Mouse (Mus musculus) embryonic facial prominence, embryonic 10.5 days (tissue): Measurements from ENCODE around the gene Enpp4. TPM values are rescaled to one million over a fixed set of nuclear protein-coding genes. Genes with fewer than 3 reads are reported as not detected.

Source experiments
- DNase-seq: peaks from one replicate; pipeline ENCODE4 v3.0.0-alpha.2; 2017; ENCODE audit warnings: low spot score
- H3K27ac ChIP-seq: fragments of 300-500 bp; sonication (generic); replicated peaks from 2 replicates; pipeline ENCODE4 v1.5.1; 2016; ENCODE audit warnings: mild to moderate bottlenecking
- H3K27me3 ChIP-seq: fragments of 300-500 bp; sonication (generic); replicated peaks from 2 replicates; pipeline ENCODE4 v1.6.1; 2016; ENCODE audit warnings: low read depth, mild to moderate bottlenecking; ENCODE audit not compliant: poor library complexity, severe bottlenecking
- H3K36me3 ChIP-seq: fragments of 300-500 bp; sonication (generic); replicated peaks from 2 replicates; pipeline ENCODE4 v1.6.1; 2016; ENCODE audit warnings: mild to moderate bottlenecking, moderate library complexity
- H3K4me1 ChIP-seq: fragments of 300-500 bp; sonication (generic); 2 replicates; pipeline ENCODE4 v1.6.1; 2016
- H3K4me3 ChIP-seq: fragments of 300-500 bp; sonication (generic); 2 replicates; pipeline ENCODE4 v1.5.1; 2016; ENCODE audit warnings: mild to moderate bottlenecking, moderate library complexity
- H3K9me3 ChIP-seq: fragments of 300-500 bp; sonication (generic); 2 replicates; pipeline ENCODE4 v1.6.1; 2016; ENCODE audit warnings: mild to moderate bottlenecking
- WGBS: fragments of 180-500 bp; shearing (Covaris S2); methylation state at CpG from one replicate; pipeline ENCODE4 v1.1.7; 2016; 5-methylcytosine and 5-hydroxymethylcytosine counted together
- polyA plus RNA-seq: library from polyadenylated mRNA; unstranded; fragments of >200 nt; fragmentation: Nextera tagmentation; extraction: Ambion mirVana; gene quantifications from 2 replicates; pipeline ENCODE4 v1.2.1, GENCODE M21; 2016

Enpp4 gene
- polyA plus RNA-seq, 1 experiment from 2014 or later: 3.1 TPM

DNA sequence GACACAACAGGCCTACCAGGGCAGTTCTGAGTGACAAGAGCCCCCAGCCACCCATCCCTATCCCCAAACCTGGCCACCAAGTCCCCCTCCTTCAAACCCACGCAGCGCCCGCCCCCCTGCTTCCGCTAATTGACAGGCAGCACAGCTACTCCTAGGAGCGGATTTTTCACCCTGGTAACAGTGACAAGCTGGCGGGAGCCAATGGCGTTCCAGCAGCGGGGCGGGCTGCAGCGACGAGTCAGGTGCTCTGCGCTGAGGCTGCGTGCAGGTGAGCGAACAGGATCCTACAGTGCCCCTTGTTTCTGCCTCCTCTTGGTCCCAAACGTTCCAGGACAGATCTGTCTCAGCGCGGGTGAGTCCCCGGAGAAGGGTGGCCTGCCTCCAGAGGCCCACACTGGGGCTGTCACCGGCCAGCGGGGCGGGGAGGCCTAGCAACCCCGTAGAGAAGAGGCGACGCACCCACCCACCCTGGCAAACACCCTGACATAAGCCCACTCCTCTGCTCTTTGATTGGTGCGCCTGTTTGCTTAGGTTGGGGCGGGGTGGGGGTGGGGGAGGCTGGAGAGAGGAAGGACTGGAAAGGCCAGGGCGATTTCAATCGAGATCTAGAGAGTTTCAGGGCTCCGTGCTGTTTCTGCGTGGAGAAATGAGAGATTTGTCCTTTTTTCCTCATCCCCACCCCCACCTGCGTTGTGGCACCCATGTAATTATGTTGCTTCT lies 26.8 kb downstream of the Enpp4 start, which contains the start of gene Enpp5:
Gene Enpp5, plus strand, starts transcription at position 183 of the 720 bp plus-strand sequence.
- Histone ChIP-seq H3K27me3 (peaks cover 12% of the 10 kb centered on the region), H3K4me1 (peaks cover 11% of the 10 kb centered on the region), H3K4me3 (peak within 1 kb of the TSS; percentile 80), H3K27ac (peak within 1 kb of the TSS; percentile 71), H3K9me3 (no peaks in the 10 kb centered on the region), H3K36me3 (no peaks in the 10 kb centered on the region)
- peak; percentile 85 for DNase-seq
- WGBS: under 1% methylated on average over 31 of the region's 31 CpGs

- no peaks in the 10 kb centered on the region for H3K9me3 ChIP-seq
- 75% methylated on average over 2 of the region's 2 CpGs for WGBS
Measured at GRCm38 (mm10) chr17:44077843-44078160, 27.8 kb downstream of the Enpp4 start.

GRCm38 (mm10) chr17:44077146-44077842 lies 28.3 kb downstream of the Enpp4 start:
- Histone ChIP-seq H3K4me3 (no peak overlapping the region), H3K9me3 (no peaks in the 10 kb centered on the region), H3K4me1 (peaks cover 11% of the 10 kb centered on the region), H3K36me3 (no peaks in the 10 kb centered on the region), H3K27ac (no peak overlapping the region), H3K27me3 (peaks cover 12% of the 10 kb centered on the region)
- no peak for DNase-seq
- WGBS: 87% methylated on average over 12 of the region's 12 CpGs

More at GRCm38 (mm10) chr17:44077843-44078160, 27.8 kb downstream of the Enpp4 start:
- Histone ChIP-seq H3K27me3 (peaks cover 12% of the 10 kb centered on the region), H3K4me3 (no peak overlapping the region), H3K4me1 (peaks cover 11% of the 10 kb centered on the region), H3K36me3 (no peaks in the 10 kb centered on the region), H3K27ac (no peak overlapping the region)
- no peak for DNase-seq

DNA sequence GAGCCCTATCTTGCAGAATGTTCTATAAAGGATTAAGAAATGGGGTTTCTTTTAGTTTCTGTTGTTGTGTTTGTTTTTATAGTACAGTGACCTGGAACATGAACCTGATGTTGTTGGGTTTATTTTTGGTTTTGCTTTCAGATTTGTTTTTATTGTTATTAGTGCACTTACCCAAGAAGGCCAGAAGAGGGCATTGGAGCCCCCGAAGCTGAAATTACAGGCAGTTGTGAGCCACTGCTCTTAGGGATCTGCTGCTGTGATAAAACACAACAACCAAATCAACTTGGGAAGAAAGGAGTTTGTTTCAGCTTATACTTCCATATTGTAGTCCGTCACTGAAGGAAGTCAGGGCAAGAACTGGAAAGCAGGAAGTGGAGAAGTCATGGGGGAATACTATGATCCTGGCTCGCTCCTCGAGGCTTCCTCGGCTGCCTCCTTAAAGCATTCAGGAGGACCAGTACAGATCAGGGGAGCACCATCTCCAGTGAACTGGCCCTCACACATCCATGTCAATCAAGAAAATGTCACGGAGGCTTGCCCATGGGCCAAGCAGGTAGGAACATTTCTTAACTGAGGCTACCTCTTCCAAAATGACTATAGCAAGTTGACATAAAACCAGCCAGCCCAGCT lies 29.4 kb downstream of the Enpp4 start:
- DNase-seq: peak; percentile 10
- Histone ChIP-seq H3K4me1 (peaks cover 11% of the 10 kb centered on the region), H3K9me3 (no peaks in the 10 kb centered on the region), H3K27me3 (peaks cover 12% of the 10 kb centered on the region), H3K4me3 (no peak overlapping the region), H3K36me3 (no peaks in the 10 kb centered on the region), H3K27ac (no peak overlapping the region)
- WGBS: 54% methylated on average over 6 of the region's 6 CpGs

DNA sequence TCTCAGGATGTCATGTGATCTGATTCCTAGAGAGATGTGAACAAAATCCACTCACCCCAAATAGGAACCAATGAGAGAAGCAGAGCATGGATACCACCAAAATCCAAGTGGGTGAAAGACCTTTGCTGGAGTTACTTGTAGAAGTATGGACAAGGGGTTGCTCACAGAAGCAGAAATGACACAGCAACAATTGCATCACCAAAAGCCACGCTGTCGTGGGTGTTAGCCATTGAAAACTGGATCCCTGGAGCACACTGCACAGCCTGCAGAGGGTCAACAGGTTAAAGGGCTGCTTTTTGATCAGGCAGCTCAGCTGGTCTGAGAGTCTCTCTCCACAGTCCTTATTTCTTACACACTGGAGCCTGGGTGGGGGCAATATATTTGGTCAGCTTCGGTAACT lies 30.0 kb downstream of the Enpp4 start:
- H3K27ac ChIP-seq: no peak overlapping the region
- 90% methylated on average over 3 of the region's 3 CpGs for WGBS
- H3K4me1 ChIP-seq: peaks cover 11% of the 10 kb centered on the region
- H3K27me3 ChIP-seq: peaks cover 12% of the 10 kb centered on the region
- H3K4me3 ChIP-seq: no peak overlapping the region
- no peak for DNase-seq
- no peaks in the 10 kb centered on the region for H3K9me3 ChIP-seq
- H3K36me3 ChIP-seq: no peaks in the 10 kb centered on the region

DNA sequence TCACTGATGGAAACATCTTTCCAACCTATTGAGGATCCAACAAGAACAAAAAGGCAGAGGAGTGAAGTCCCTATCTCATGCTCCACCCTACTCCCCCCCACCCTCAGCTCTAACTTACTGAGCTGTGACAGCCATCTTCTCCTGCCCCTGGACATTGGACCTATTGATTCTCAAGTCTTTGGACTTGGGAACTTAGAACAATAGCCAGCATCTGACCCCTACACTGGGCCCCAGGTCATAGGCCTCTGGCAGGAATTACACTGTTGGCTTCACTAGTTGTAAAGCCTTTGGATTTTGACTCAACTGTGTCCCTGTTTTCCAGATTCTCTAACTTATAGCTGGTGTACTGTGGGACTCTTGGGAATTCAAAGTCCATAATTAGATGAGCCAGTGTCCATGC lies 33.9 kb downstream of the Enpp4 start:
- H3K4me3 ChIP-seq: no peak overlapping the region
- no peak for DNase-seq
- no peak overlapping the region for H3K27ac ChIP-seq
- no peaks in the 10 kb centered on the region for H3K9me3 ChIP-seq
- H3K4me1 ChIP-seq: no peaks in the 10 kb centered on the region
- H3K36me3 ChIP-seq: no peaks in the 10 kb centered on the region
- H3K27me3 ChIP-seq: no peaks in the 10 kb centered on the region; the same call in 1 of the 2 replicates

DNA sequence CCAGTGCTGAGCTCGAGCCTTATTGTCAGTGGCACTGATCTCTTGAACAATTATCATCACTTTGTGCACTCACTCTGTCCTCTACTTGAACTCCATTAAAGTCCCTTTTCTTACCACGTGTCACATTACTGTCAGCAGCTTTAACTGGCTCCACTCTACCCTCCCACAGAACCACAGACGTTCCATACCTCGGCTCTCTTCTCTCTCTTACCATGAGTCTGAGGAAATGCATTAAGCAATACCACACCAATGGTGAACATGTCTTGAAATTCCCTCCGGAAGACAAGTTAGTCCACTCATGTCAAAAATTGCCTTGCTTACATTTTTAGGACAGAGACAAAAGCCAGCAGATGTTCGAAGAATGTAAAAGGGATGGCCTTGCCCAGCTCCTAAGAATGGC lies 36.7 kb downstream of the Enpp4 start:
- Histone ChIP-seq H3K27me3 (no peaks in the 10 kb centered on the region), H3K9me3 (no peaks in the 10 kb centered on the region), H3K4me1 (no peaks in the 10 kb centered on the region), H3K4me3 (no peak overlapping the region), H3K27ac (no peak overlapping the region), H3K36me3 (no peaks in the 10 kb centered on the region)
- DNase-seq: no peak
- WGBS: 77% methylated on average over 6 of the region's 6 CpGs

DNA sequence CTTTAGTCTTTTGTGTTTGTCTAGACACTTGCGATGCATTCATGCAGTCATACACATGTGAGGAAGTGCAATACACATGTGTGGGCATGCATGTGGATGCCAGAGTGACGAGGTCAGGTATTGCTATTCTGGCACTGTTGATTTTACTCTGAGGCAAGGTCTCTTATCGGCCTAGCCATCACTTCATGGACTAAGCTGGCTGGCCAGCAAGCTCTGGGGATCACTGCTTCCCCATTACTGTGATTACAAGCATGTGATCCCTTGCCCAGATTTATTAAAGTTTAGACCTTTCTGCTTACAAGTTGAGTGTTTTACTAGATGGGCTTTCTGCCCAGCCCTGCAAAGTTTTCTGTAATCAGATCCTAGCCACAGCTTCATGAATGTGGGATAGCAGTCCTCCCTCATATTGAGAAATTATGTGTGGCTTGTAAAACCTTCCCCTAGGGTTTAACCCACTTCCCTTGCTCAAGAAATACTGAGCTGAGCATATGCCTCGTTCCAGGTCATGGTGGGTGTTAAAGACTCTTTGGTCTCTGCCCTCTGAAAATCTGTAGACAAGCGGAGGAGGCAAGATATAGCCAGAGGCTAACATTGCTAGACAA lies 44.2 kb downstream of the Enpp4 start:
- H3K36me3 ChIP-seq: no peaks in the 10 kb centered on the region
- no peaks in the 10 kb centered on the region for H3K4me1 ChIP-seq
- WGBS: 71% methylated on average over 5 of the region's 5 CpGs
- no peak overlapping the region for H3K27ac ChIP-seq
- DNase-seq: no peak
- H3K4me3 ChIP-seq: no peak overlapping the region
- no peaks in the 10 kb centered on the region for H3K27me3 ChIP-seq
- no peaks in the 10 kb centered on the region for H3K9me3 ChIP-seq

GRCm38 (mm10) chr17:44060781-44061180 lies 44.8 kb downstream of the Enpp4 start:
- no peaks in the 10 kb centered on the region for H3K27me3 ChIP-seq
- H3K4me1 ChIP-seq: no peaks in the 10 kb centered on the region
- DNase-seq: no peak
- H3K9me3 ChIP-seq: no peaks in the 10 kb centered on the region
- no peaks in the 10 kb centered on the region for H3K36me3 ChIP-seq
- no peak overlapping the region for H3K27ac ChIP-seq
- no peak overlapping the region for H3K4me3 ChIP-seq
- 100% methylated on average over 1 of the region's 1 CpGs for WGBS

- DNase-seq: no peak
- no peak overlapping the region for H3K27ac ChIP-seq
- H3K4me3 ChIP-seq: no peak overlapping the region
- H3K27me3 ChIP-seq: no peaks in the 10 kb centered on the region
- H3K36me3 ChIP-seq: no peaks in the 10 kb centered on the region
- H3K9me3 ChIP-seq: no peaks in the 10 kb centered on the region
- H3K4me1 ChIP-seq: no peaks in the 10 kb centered on the region
Measured at GRCm38 (mm10) chr17:44058145-44058544, 47.5 kb downstream of the Enpp4 start.

- no peak overlapping the region for H3K4me3 ChIP-seq
- no peaks in the 10 kb centered on the region for H3K27me3 ChIP-seq
- WGBS: 86% methylated on average over 1 of the region's 1 CpGs
- no peaks in the 10 kb centered on the region for H3K36me3 ChIP-seq
- no peaks in the 10 kb centered on the region for H3K9me3 ChIP-seq
- no peak overlapping the region for H3K27ac ChIP-seq
- no peak for DNase-seq
- H3K4me1 ChIP-seq: no peaks in the 10 kb centered on the region
Measured at GRCm38 (mm10) chr17:44057123-44057522, 48.5 kb downstream of the Enpp4 start.

- Histone ChIP-seq H3K4me3 (no peak overlapping the region), H3K27me3 (no peaks in the 10 kb centered on the region), H3K36me3 (no peaks in the 10 kb centered on the region), H3K9me3 (no peaks in the 10 kb centered on the region), H3K27ac (no peak overlapping the region), H3K4me1 (no peaks in the 10 kb centered on the region)
- WGBS: 69% methylated on average over 4 of the region's 4 CpGs
- no peak for DNase-seq
Measured at GRCm38 (mm10) chr17:44053427-44053826, 52.2 kb downstream of the Enpp4 start.
